Mouse (Mus musculus) central nervous system, embryonic 18 days (tissue): ENCODE measurements around the gene Spag4. TPM values are rescaled to one million over a fixed set of nuclear protein-coding genes. Genes with fewer than 3 reads are reported as not detected.

Experiments used
- polyA plus RNA-seq: library from polyadenylated mRNA; depleted of rRNA; stranded (reverse); fragments of >200 nt; gene quantifications from 2 replicates; pipeline ENCODE4 v1.2.3, GENCODE M21; 2012; rRNA removed

The Spag4 gene
- polyA plus RNA-seq = 8.9 and 9.7 TPM in 2 replicates

GRCm38 (mm10) chr2:156065099-156066041 is at the start of gene Spag4:
TSS of gene Spag4 (plus strand) at chr2:156065175.

GRCm38 (mm10) chr2:156052816-156053215 is 12.2 kb upstream of the Spag4 start, which contains the start of gene Fer1l4:
TSS of gene Fer1l4 (minus strand) at chr2:156052947.

GRCm38 (mm10) chr2:156111358-156112079 is 46.5 kb downstream of the Spag4 start, which contains the start of the genes Cpne1 and Rbm12:
TSS of gene Cpne1 (minus strand) at chr2:156111965.
TSS of gene Rbm12 (minus strand) at chr2:156111978.

Other genes starting within 250 kb of the Spag4 start
- 34.6 and 35.2 TPM in 2 replicates for gene BC029722, start 245.7 kb upstream of the Spag4 start, polyA plus RNA-seq
- 75.0 and 88.9 TPM in 2 replicates for gene Eif6, start 238.2 kb upstream of the Spag4 start, polyA plus RNA-seq
- gene Fam83c, start 230.3 kb upstream of the Spag4 start, polyA plus RNA-seq = not detected in 2 replicates
- gene Uqcc1, start 134.9 kb upstream of the Spag4 start, polyA plus RNA-seq = 52.4 and 54.0 TPM in 2 replicates
- not detected in 2 replicates for gene Gm15557, start 124.4 kb upstream of the Spag4 start, polyA plus RNA-seq
- gene Gdf5, start 119.8 kb upstream of the Spag4 start, polyA plus RNA-seq = 1.2 and 1.6 TPM in 2 replicates
- gene Cep250, start 108.7 kb upstream of the Spag4 start, polyA plus RNA-seq = 20.5 and 20.6 TPM in 2 replicates
- 2.8 and 3.5 TPM in 2 replicates for gene 6430550D23Rik, start 57.2 kb upstream of the Spag4 start, polyA plus RNA-seq
- 477 and 481 TPM in 2 replicates for gene Ergic3, start 57.1 kb upstream of the Spag4 start, polyA plus RNA-seq
- 0.04 and 0.12 TPM in 2 replicates for gene Fer1l4, start 12.2 kb upstream of the Spag4 start, polyA plus RNA-seq
- 58.3 and 63.6 TPM in 2 replicates for gene Cpne1, start 46.8 kb downstream of the Spag4 start, polyA plus RNA-seq
- gene Rbm12, start 46.8 kb downstream of the Spag4 start, polyA plus RNA-seq = 15.9 and 19.6 TPM in 2 replicates
- 4.6 and 7.3 TPM in 2 replicates for gene Gm28036, start 61.9 kb downstream of the Spag4 start, polyA plus RNA-seq
- 398 and 404 TPM in 2 replicates for gene Romo1, start 78.9 kb downstream of the Spag4 start, polyA plus RNA-seq
- gene Nfs1, start 79.0 kb downstream of the Spag4 start, polyA plus RNA-seq = 42.8 and 44.2 TPM in 2 replicates
- 153 TPM in 2 replicates for gene Rbm39, start 115.1 kb downstream of the Spag4 start, polyA plus RNA-seq
- 32.9 and 34.0 TPM in 2 replicates for gene Phf20, start 131.3 kb downstream of the Spag4 start, polyA plus RNA-seq
- 4.8 and 5.1 TPM in 2 replicates for gene Cnbd2, start 247.1 kb downstream of the Spag4 start, polyA plus RNA-seq
- gene Scand1, start 247.5 kb downstream of the Spag4 start, polyA plus RNA-seq = 106 and 121 TPM in 2 replicates